Mouse (Mus musculus) T-cell, adult 2 months (primary cell): Measurements from ENCODE around the gene Tpt1.
"Not testable (repeated sequence)": the region's sequence is repeated elsewhere in the genome, so short reads cannot be mapped to it uniquely, and the experiment has no call there.

Experiments
- DNase-seq: peaks from one replicate; pipeline ENCODE4 v3.0.0; 2022; ENCODE audit warnings: low spot score

Gene Tpt1

GRCm38 (mm10) chr14:75844867-75845697 lies at the start of gene Tpt1:
Gene Tpt1 (plus strand): TSS chr14:75845093.
- peak; percentile 99 for DNase-seq

DNA sequence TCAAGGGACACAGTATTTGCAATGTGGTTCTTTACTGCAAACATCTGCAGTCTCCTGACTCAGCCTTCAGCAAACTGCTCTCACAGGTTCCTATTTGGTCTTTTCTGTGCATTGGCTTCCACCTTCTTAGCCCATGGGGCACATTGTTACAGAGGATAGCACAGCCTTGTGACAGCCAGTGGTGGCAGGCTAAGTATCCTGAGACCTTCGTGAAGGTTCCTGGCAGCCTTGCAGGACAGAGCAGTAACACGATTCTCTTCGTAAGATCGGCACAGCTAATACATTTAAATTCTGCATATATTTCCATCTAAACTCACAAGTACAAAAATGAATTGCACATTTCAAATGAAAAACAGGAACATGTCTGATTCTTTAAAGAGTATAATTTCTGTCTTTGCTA lies 49.0 kb upstream of the Tpt1 start:
- DNase-seq: no peak

DNA sequence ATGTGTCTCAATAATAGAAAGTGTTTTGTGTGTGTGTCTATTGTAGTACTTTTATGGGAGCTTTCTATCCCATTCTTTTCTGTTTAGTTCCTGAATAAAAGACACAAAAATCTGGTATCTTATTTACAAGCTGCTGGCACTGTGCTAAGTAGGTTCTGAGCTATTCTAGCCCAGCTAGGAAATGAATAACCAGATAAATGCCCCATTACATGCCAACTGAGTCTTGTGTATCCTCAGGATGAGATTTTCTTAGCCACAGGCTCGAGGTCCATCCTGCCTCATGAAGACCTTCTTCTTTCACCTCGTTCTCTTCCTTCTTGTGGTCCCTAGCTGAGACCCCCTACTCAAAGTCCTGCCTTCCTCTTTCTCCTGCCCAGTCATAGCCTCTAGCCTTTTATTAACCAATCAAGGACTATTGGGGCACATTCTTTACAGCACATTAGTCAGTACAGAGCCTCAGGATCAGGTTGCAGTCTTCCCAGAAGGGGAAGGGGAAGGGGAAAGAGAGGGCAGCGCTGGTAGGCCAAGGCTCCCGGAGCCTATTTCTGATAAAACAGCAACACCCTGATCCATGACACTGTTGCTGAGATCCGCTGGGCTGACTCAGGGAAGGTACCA lies 47.0 kb upstream of the Tpt1 start:
- no peak for DNase-seq

DNA sequence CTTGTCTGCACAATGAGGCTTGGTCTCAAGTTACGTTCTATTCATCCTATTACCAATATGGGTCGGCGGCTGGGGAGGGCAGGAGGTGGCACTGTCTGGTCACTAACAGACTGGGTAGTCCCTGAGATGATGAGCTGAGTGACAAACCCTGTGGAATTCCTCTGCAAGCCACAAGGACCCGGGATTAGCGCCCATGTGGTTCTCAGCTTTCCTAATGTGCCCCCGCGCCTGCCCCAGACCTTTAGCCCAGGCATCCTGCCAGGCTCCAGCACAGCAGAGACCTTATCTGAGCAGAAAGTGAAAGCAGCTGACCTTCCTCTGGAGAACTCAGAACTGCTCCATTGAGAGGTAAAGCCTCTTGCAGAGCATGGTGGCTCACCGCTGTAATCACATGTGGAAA lies 37.1 kb upstream of the Tpt1 start:
- DNase-seq: no peak

- DNase-seq: no peak
These were observed 35.0 kb upstream of the Tpt1 start for GRCm38 (mm10) chr14:75809931-75810330.

GRCm38 (mm10) chr14:75818528-75818927 lies 26.4 kb upstream of the Tpt1 start:
- no peak for DNase-seq

DNA sequence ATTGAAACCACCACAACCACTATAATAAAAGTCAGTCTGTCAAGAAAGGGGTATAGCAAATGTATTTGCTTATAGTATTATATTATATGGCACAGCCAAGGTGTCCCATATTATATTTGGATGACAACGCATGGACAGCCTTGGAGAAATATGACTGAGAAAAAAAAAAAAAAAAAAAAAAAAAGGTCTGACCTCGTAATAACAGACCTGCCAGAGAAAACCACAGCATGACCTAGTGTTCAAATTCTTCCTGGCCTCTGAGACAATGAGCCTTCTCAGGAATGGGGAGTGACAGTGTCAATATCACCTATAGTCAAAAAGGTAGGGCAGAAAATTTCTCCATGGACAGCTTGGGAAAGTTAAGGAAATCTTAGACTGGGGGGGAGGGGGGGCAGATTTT lies 25.6 kb upstream of the Tpt1 start:
- no peak for DNase-seq

- DNase-seq: no peak
These were observed 24.9 kb upstream of the Tpt1 start for GRCm38 (mm10) chr14:75820007-75820406.

GRCm38 (mm10) chr14:75826851-75827410 lies 18.0 kb upstream of the Tpt1 start:
- no peak for DNase-seq

GRCm38 (mm10) chr14:75828221-75828620 lies 16.7 kb upstream of the Tpt1 start:
- DNase-seq: peak; percentile 20

DNA sequence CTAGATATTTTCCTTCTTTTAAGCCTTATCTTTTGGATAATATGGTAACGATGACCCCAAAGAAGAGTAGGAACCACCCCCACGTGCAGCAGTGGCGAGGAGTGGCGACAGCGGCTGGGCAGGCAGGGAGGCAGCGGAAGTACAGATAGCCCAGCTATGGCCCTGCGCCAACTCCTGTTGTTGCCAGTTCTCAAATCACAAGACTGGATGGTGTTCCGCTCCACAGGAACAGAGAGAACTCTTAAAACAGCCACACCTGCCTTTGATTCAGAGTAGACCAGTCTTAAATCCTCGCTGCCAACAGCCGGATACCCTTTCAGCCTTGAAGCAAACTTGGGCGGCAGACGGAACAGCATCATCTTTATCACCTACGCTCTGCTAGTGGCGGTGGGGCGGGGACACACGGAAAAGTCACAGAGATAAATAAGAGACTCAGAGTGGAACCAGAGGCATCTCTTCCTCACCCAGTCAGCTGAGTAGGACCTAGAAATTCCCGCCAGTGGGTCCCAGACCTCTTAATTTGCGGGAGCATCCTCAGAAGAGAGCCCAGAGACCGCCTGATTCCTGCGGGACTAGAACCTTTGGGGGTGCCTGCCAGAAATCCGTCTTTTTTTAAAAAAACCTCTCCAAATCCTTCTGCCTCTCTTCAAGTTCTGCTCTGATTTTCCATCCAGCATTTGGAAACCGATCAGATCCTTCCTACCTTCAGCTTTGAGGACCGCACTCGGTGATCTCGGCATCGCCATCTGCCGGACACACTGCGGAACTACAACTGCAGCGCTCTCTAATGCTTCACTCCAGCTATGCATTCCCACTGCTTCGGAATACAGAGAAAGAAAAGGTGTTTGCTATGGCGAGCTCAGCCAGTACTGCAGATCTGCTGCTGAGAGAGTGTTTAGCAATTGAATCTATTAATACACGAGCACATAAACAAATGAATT lies 15.8 kb upstream of the Tpt1 start:
- peak; percentile 80 for DNase-seq

DNA sequence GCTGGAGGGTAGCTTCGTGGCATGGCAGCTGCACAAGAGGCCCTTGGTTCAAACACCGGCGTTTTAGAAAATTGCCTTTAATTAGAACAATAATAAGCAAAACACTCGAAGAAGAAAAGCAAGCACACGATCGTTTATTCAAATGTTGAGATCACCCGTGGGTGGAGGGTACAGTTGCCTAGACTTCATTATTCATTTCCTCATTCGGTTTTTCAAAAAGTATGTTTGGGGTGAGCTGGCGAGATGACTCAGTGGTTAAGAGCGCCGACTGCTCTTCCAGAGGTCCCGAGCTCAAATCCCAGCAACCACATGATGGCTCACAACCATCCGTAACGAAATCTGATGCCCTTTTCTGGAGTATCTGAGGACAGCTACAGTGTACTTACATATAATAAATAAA lies 15.1 kb upstream of the Tpt1 start:
- DNase-seq: not testable (repeated sequence)

DNA sequence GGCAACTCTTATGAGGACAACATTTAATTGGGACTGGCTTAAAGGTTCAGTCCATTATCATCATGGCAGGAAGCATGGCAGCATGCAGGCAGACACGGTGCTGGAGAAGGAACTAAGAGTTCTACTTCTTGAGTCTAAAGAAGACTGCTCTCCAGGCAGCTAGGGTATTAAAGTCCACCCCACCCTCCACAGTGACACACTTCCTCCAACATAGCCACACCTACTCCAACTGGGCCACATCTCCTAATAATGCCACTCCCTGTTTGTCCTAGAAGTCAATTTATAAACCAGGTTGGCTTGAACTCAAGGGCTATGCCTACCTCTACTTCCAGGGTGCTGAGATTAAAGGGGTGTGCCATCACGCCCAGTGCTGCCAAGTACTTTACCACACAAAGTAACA lies 12.9 kb upstream of the Tpt1 start:
- no peak for DNase-seq

DNA sequence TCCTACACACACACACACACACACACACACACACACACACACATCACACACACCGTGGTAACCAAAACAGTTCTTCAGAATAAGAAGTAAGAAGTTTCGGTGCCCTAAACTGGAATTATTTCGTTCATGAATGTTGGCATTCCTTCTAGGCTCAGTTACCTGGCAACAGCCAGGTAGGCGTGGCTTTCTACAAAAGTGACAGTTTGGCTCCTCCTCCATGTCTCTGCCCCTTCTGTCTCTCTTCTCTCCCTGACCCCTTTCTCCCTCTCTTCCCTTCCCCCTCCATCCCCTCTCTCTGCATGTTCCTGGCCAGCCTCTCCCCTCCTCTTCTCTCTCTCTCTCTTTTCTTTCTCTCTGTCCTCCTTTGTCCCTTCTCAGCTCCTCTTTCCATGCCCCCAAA lies 11.9 kb upstream of the Tpt1 start:
- no peak for DNase-seq

DNA sequence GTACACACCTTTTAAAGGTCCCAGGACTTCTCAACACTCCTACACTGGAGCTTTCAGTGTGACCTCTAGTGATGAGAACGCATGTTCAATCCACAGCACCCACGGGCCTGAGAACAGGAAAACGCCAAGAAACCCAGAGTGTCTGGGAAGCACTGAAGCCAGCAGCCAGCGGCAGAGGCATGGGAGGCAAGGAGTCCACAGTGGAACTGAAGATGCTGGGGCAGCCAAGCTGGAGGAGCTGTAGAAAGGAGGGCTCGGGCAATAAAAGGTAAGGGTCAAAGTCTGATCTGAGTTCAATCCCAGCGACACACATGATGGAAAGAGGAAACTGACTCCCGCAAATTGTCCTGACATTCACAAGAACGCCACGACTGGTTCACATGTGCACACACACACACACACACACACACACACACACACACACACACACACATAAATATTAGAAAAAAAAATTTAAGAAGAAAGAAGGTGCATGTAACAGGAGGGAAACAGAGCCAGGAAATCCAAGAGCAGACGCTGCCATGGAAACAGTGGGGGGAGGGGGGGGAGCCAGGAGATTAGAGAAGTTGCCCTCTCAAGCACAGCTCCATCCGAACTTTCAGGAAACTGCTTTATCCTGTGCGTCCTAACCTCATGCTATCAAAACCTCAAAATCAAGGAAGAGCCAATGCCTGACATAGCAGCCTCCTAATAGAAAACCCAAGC lies 11.2 kb upstream of the Tpt1 start:
- DNase-seq: no peak

GRCm38 (mm10) chr14:75834251-75834738 lies 10.6 kb upstream of the Tpt1 start:
- DNase-seq: peak; percentile 79

GRCm38 (mm10) chr14:75834739-75835381 lies 10.0 kb upstream of the Tpt1 start:
- DNase-seq: peak; percentile 76

DNA sequence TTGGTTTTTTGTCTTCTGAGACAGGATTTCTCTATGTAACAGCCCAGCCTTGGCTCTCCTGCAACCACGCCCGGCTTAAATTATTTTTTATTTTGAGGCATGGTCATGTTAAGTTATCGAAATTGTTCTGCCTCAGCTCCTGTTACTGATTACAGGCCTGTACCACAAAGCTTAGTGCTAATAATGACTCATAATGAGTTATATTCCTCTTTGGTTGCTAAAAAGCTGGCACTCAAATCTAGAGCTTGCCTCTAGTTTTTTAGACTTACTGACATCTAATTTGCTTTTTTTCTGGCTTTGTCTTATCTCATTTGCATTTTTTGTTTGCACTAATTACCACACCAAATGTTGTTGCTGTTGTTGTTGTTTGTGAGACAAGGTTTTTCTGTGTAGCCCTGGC lies 8.3 kb upstream of the Tpt1 start:
- no peak for DNase-seq

- DNase-seq: peak; percentile 20
These were observed 7.6 kb upstream of the Tpt1 start for GRCm38 (mm10) chr14:75837048-75837916.

DNA sequence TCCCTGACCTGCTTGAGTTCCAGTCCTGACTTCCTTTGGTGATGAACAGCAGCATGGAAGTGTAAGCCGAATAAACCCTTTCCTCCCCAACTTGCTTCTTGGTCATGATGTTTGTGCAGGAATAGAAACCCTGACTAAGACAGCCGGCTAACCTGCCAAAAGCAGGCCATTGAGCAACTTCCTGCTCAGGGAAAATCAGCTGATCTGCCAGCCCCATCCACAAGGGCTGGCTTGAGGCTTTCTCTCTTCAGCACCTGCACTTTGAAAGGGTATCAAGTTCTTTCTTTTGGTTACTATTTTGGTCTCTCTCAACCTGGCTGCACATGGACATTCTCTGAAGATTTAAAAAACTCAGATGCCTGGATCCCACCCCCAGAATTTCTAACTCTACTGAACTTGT lies 3.1 kb upstream of the Tpt1 start:
- not testable (repeated sequence) for DNase-seq
